Mouse (Mus musculus) forebrain, embryonic 10.5 days (tissue): ENCODE data around the gene Tmem63a. TPM values are rescaled to one million over a fixed set of nuclear protein-coding genes. Genes with fewer than 3 reads are reported as not detected.
"Not testable (repeated sequence)": the region's sequence is repeated elsewhere in the genome, so short reads cannot be mapped to it uniquely, and the experiment has no call there.

Source experiments
- DNase-seq: peaks from one replicate; pipeline ENCODE4 v3.0.0-alpha.2; 2017; ENCODE audit warnings: low spot score; ENCODE audit errors: extremely low spot score
- H3K27ac ChIP-seq: fragments of 300-500 bp; sonication (generic); 2 replicates; pipeline ENCODE4 v1.5.1; 2016; ENCODE audit warnings: mild to moderate bottlenecking
- H3K27me3 ChIP-seq: fragments of 300-500 bp; sonication (generic); 2 replicates; pipeline ENCODE4 v1.6.1; 2016; ENCODE audit warnings: mild to moderate bottlenecking; ENCODE audit not compliant: poor library complexity, severe bottlenecking
- H3K36me3 ChIP-seq: fragments of 300-500 bp; sonication (generic); replicated peaks from 2 replicates; pipeline ENCODE4 v1.6.1; 2016; ENCODE audit warnings: mild to moderate bottlenecking, moderate library complexity
- H3K4me1 ChIP-seq: fragments of 300-500 bp; sonication (generic); 2 replicates; pipeline ENCODE4 v1.6.1; 2016
- H3K4me3 ChIP-seq: fragments of 300-500 bp; sonication (generic); 2 replicates; pipeline ENCODE4 v1.5.1; 2016; ENCODE audit warnings: mild to moderate bottlenecking, moderate library complexity
- H3K9me3 ChIP-seq: fragments of 300-500 bp; sonication (generic); 2 replicates; pipeline ENCODE4 v1.6.1; 2016; ENCODE audit warnings: mild to moderate bottlenecking, moderate library complexity
- WGBS: fragments of 180-500 bp; shearing (Covaris S2); methylation state at CpG from one replicate; pipeline ENCODE4 v1.1.7; 2016; 5-methylcytosine and 5-hydroxymethylcytosine counted together
- polyA plus RNA-seq: library from polyadenylated mRNA; unstranded; fragments of >200 nt; fragmentation: Nextera tagmentation; extraction: Ambion mirVana; gene quantifications from 2 replicates; pipeline ENCODE4 v1.2.1, GENCODE M21; 2016

Gene Tmem63a
- polyA plus RNA-seq, 1 experiment from 2014 or later: 2.1 TPM

GRCm38 (mm10) chr1:180934467-180935419 is 7.4 kb upstream of the Tmem63a start, which contains the start of gene Lefty1:
Gene Lefty1 (plus strand): TSS chr1:180935022.
- Histone ChIP-seq H3K27ac (no peak within 1 kb of the TSS), H3K27me3 (peaks cover 64% of the 10 kb centered on the region), H3K4me1 (peaks cover 37% of the 10 kb centered on the region), H3K4me3 (no peak within 1 kb of the TSS), H3K9me3 (no peaks in the 10 kb centered on the region), H3K36me3 (no peaks in the 10 kb centered on the region)
- 13% methylated on average over 21 of the region's 21 CpGs for WGBS
- no peak for DNase-seq

- H3K4me3 ChIP-seq: peak overlapping the region; percentile 41
- WGBS: 1% methylated on average over 41 of the region's 41 CpGs
- DNase-seq, H3K36me3 ChIP-seq, H3K9me3 ChIP-seq, H3K27ac ChIP-seq: not testable (repeated sequence)
- H3K4me1 ChIP-seq: peaks cover 45% of the 10 kb centered on the region
- H3K27me3 ChIP-seq: peaks cover 85% of the 10 kb centered on the region
These were observed 5.3 kb upstream of the Tmem63a start for GRCm38 (mm10) chr1:180936610-180937398.

GRCm38 (mm10) chr1:180937631-180938030 is 4.5 kb upstream of the Tmem63a start:
- not testable (repeated sequence) for H3K9me3 ChIP-seq, DNase-seq, H3K4me3 ChIP-seq, H3K27ac ChIP-seq, H3K36me3 ChIP-seq
- WGBS: 10% methylated on average over 13 of the region's 13 CpGs
- H3K4me1 ChIP-seq: peaks cover 53% of the 10 kb centered on the region
- H3K27me3 ChIP-seq: peaks cover 93% of the 10 kb centered on the region

DNA sequence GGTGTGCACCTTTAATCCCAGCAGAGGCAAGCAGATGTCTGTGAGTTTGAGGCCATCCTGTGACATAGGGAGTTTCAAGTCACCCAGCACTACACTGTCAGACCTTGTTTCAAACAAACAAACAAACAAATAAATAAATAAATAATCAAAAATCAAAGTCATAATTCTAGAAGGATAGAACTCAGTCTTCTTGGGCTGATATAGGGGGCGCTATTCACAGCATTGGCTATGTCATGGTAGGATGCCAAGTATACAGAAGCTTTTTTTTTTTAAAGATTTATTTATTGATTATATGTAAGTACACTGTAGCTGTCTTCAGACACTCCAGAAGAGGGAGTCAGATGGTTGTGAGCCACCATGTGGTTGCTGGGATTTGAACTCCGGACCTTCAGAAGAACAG is 3.4 kb upstream of the Tmem63a start:
- 89% methylated on average over 2 of the region's 2 CpGs for WGBS
- H3K4me1 ChIP-seq: peaks cover 53% of the 10 kb centered on the region
- not testable (repeated sequence) for DNase-seq

DNA sequence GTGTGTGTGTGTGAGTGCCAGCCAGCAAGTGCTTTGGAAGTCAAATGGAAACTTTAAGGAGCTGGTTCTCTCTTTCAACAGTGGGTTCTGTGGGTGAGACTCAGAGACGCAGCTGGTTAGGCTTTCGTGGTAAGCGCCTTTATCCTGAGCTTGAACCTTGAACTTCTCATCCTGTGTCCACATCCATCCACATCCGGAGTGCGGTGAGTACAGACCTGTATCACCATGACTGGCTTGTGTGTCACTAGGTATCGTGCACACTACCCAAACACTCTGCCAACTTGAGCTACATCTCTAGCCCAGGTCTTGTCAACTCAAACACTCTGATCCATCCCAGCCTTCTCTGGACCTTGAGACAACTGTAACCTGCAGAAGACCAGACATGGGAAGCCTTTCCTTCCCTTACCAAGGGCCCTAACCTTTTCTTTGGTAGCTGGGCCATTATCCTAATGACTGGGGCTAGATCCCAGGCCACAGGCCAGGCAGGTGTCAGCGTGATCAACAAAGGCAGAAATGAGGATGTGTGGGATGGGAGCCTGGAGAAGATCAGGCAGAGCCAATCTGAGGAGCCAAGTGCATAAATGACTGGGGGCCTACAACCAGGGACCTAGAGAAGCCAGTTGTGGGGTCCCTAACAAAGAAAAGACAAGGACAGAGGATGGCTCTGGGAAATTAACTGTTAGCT is 1.2 kb upstream of the Tmem63a start:
- Histone ChIP-seq H3K4me3 (no peak overlapping the region), H3K27ac (no peak overlapping the region), H3K27me3 (peaks cover 88% of the 10 kb centered on the region), H3K4me1 (peaks cover 51% of the 10 kb centered on the region), H3K9me3 (no peaks in the 10 kb centered on the region), H3K36me3 (no peaks in the 10 kb centered on the region)
- 84% methylated on average over 7 of the region's 7 CpGs for WGBS
- no peak for DNase-seq

More for the DNA sequence above, 3.4 kb upstream of the Tmem63a start:
- H3K27me3 ChIP-seq: peaks cover 94% of the 10 kb centered on the region
- H3K4me3 ChIP-seq, H3K27ac ChIP-seq, H3K36me3 ChIP-seq, H3K9me3 ChIP-seq: not testable (repeated sequence)

- DNase-seq: peak; percentile 41
- Histone ChIP-seq H3K27ac (peak overlapping the region; percentile 79), H3K4me3 (peak overlapping the region; percentile 82), H3K9me3 (no peaks in the 10 kb centered on the region), H3K27me3 (peaks cover 80% of the 10 kb centered on the region), H3K4me1 (peaks cover 49% of the 10 kb centered on the region), H3K36me3 (no peaks in the 10 kb centered on the region)
- 3% methylated on average over 18 of the region's 18 CpGs for WGBS
These were observed 418 bp upstream of the Tmem63a start for GRCm38 (mm10) chr1:180941726-180942125.

DNA sequence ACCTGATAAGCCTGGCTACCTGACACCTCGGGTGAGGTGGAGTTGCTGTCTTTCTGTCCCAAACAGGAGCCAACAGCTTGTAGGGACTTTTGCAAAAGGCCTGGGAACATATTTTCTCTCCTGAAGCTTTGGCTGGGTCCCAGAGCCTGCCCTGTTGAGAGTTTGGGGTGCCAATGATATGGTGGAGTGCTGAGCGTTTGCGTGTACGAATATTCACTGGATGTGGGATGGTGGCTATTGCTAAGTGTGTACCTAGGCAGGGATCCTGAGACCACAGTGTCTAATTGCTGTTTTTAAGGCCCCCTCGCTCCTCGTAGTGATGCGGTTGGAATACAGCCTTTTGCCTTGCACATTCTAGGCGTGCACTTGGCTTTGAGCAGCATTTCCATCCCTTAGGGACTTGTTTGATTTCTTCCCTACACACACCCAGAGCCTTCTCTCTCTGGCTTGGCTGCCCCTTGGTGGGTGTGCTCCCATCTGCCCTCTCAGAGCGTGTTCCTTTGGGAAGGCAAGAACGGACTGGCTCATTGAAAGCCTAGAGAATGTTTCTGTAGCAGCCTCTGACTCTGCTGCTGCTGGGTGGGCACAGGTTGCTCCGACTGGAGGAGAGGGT is 994 bp downstream of the Tmem63a start:
- WGBS: 40% methylated on average over 11 of the region's 11 CpGs
- Histone ChIP-seq H3K4me3 (peak overlapping the region; percentile 82), H3K36me3 (no peaks in the 10 kb centered on the region), H3K27me3 (peaks cover 66% of the 10 kb centered on the region), H3K4me1 (peaks cover 36% of the 10 kb centered on the region), H3K27ac (no peak overlapping the region), H3K9me3 (no peaks in the 10 kb centered on the region)
- DNase-seq: no peak

DNA sequence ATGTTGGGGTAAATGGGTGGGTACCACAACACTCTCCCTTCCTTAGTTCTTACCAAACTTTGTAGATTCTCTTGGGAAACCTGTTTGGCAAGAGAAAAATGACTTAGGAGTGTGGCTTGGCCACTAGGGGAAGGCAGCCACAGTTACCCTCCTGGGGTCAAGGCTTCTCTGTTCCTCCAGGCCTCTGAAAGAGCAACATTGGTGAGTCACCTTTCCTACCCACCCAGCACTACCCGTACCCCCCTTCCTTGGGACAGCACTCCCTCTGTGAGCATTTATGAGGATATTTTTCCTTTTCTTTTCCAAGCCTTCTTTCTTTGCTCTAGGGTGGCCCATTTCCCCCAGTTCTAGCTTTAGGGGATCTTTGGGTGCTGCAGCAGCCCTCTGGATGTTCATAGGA is 1.8 kb downstream of the Tmem63a start:
- DNase-seq: no peak
- H3K27ac ChIP-seq: no peak overlapping the region
- peaks cover 58% of the 10 kb centered on the region for H3K27me3 ChIP-seq
- no peak overlapping the region for H3K4me3 ChIP-seq
- H3K4me1 ChIP-seq: peaks cover 36% of the 10 kb centered on the region
- H3K36me3 ChIP-seq: no peaks in the 10 kb centered on the region
- 79% methylated on average over 1 of the region's 1 CpGs for WGBS
- H3K9me3 ChIP-seq: no peaks in the 10 kb centered on the region

- no peak overlapping the region for H3K4me3 ChIP-seq
- H3K27ac ChIP-seq: no peak overlapping the region
- no peak for DNase-seq
- H3K27me3 ChIP-seq: peaks cover 57% of the 10 kb centered on the region
- H3K9me3 ChIP-seq: no peaks in the 10 kb centered on the region
- H3K36me3 ChIP-seq: no peaks in the 10 kb centered on the region
- H3K4me1 ChIP-seq: peaks cover 36% of the 10 kb centered on the region
- WGBS: 79% methylated on average over 4 of the region's 4 CpGs
These were observed 2.4 kb downstream of the Tmem63a start for GRCm38 (mm10) chr1:180944553-180944952.

DNA sequence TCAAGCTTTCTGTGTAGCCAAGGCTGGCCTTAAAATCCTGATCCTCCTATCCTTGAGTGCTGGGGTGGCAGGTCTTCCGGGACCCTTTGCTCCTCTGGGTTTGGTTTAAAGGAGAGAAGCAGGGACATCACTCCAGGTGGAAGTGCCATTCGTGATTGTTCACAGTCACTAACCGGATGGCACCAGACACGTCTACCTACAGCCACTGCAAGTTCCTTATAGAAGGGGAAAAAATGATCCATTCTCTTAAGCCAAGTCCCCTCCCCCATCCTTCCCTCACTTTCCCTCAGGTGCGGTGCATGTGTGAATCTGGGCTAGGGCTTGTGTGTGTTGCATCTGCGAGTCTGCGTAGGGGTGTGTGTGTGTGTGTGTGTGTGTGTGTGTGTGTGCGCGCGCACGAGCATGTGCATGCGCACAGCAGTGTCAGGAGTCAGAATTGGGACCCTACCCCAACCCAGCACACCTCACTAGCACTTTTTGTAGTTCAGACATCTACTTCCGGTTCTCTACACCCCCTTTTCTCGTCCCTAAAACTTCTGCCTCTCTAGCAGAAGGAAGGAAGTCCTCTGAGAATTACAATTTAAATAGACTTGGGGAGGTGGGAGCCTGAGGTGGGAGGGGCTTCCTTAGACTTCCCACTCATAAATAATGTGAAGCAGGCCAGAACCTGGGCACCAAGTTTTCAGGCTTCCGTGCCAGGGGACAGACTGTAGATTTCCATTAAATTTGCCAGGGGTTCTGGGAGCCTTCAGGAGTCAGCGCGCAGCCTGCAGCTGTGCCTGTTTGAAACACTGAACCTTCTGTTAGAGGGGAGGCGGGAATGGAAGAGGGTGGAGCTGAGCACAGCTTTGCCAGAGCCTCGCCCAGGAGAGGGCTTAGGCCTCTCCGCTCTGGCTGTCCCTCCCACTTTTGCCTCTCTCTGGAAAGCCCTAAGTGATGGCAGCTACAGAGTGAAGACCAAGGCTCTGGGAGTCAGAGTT is 3.1 kb downstream of the Tmem63a start:
- H3K4me1 ChIP-seq: peaks cover 36% of the 10 kb centered on the region

GRCm38 (mm10) chr1:180946448-180946847 is 4.3 kb downstream of the Tmem63a start:
- DNase-seq: no peak
- WGBS: 91% methylated on average over 6 of the region's 6 CpGs
- no peaks in the 10 kb centered on the region for H3K36me3 ChIP-seq
- no peaks in the 10 kb centered on the region for H3K9me3 ChIP-seq
- no peak overlapping the region for H3K4me3 ChIP-seq
- H3K4me1 ChIP-seq: peaks cover 32% of the 10 kb centered on the region
- H3K27ac ChIP-seq: no peak overlapping the region
- peaks cover 39% of the 10 kb centered on the region for H3K27me3 ChIP-seq

More for the DNA sequence above, 3.1 kb downstream of the Tmem63a start:
- 0 out of 2 replicates have a peak overlapping the region, but pooled peaks have one; percentile 3 for H3K4me3 ChIP-seq
- H3K27me3 ChIP-seq: peaks cover 51% of the 10 kb centered on the region
- no peaks in the 10 kb centered on the region for H3K36me3 ChIP-seq
- peak; percentile 42 for DNase-seq
- no peaks in the 10 kb centered on the region for H3K9me3 ChIP-seq
- WGBS: 30% methylated on average over 20 of the region's 20 CpGs
- peak overlapping the region; percentile 60 for H3K27ac ChIP-seq
